Mouse (Mus musculus): Measurements from ENCODE around the gene Gm5485.

DNA sequence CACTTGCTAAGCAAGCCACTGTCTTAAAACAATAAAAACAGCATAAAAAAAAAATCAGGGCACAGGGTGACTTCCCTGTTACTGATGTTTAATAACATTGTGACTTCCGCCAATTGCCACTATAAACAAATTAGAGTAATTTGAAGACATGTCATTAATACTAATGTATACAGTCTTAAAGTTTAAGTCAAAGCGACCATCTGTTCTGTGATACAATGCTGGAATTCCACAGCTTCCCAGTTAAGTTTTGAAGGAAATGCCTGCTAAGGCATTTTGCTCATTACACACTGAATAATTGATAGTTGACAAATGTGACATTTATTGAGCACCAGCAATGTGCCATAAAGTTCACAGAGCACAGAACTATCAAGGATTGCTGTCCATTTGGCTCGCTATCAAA lies 6.3 kb upstream of the Gm5485 start:
- TF ChIP-seq CTCF (IDR thresholded peaks at IDR 0.05; ENCODE audit: low read depth, low read length): no peak
- no peak for TF ChIP-seq POLR2A (IDR thresholded peaks at IDR 0.05; ENCODE audit: extremely low read depth, insufficient read depth, low read length)

Data from liver, adult 2 months (tissue).